Mouse (Mus musculus): ENCODE results near the gene Galns.

DNA sequence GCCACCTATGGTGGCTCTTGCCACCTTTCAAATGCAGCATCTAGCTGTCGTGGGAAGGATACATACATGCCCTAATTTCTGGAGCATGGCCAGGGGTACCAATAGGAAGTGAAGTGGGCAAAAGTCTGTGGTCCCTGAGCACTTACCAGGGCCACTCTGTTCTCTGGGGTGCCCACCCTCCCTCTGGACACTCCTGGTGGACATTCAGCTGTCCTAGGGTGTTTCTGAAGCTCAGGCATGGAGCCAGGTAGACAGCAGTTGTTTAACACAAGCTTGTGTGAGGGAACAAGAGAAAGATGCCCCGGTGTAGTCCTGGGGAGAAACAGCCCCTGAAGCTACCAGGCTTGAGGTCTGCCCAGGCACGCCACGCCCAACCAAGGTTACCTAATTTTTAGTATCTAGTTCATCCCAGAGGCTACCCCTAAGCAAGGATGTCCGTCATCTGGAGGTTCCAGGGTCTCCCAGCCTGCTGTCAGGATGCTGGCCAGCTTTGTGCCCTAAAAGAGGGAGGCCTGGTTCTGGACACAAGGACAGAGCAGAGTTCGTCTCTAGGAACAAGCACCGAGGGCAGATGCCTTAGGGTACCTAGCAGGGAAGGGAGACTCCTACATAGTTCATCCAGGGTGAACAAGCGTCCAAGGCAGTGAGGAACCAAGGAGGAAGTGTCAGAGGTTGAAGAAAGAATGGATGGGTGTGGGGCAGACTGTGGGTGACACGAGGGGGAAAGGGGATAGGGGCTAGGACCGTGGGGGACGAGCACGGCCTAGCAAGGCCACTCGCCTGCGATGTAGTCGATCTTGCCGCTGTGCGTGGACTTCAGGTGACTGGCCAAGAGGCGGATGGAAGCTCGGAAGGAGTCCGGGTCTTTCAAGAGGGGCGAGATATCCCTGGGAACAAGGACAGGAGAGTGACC, 35.3 kb downstream of the Galns start:
- TF ChIP-seq CTCF (IDR thresholded peaks at IDR 0.05) (no peak), EP300 (IDR thresholded peaks at IDR 0.05) (no peak)

Measured in lung, postnatal 0 days (tissue).